Mouse (Mus musculus): ENCODE results near the gene Flt4.

DNA sequence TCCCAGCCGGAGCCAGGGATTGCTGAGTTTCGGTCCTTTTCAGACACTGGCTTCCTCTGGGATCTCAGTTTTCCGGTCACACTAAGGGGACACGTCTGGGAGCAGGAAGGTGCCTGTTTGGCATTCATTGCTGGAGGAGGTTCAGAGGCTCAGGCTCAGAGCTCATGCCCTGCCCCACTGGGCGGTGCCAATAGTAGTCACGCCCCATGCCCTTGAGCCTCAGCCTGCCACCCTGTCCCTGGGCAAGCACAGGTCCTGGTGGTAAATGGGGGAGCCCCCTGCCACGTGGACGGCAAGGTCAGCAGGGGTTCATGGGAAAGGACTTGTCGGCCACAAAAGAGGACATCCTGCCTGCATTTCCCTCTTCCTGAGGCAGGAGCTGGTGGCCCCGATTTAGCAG, 4.3 kb downstream of the Flt4 start:
- no peak for TF ChIP-seq POLR2A (IDR thresholded peaks at IDR 0.05; ENCODE audit: low read depth, low read length)
- no peak for TF ChIP-seq CTCF (IDR thresholded peaks at IDR 0.05; ENCODE audit: extremely low read depth, insufficient read length, insufficient replicate concordance, low read depth, low read length)

Measured in small intestine, adult 2 months (tissue).